Mouse (Mus musculus) forebrain, postnatal 0 days (tissue): ENCODE data around the gene Rhob. TPM values are rescaled to one million over a fixed set of nuclear protein-coding genes. Genes with fewer than 3 reads are reported as not detected.
"Not testable (repeated sequence)": the region's sequence is repeated elsewhere in the genome, so short reads cannot be mapped to it uniquely, and the experiment has no call there.

Experiments used
- ATAC-seq: fragments of 200-750 bp; cut with Nextera tagmentation; 2 replicates; pipeline ENCODE4 v1.8.0; 2017; ENCODE audit warnings: mild to moderate bottlenecking, moderate library complexity
- DNase-seq: peaks from one replicate; pipeline ENCODE4 v3.0.0-alpha.2; 2015
- H3K27ac ChIP-seq: fragments of 300-500 bp; sonication (generic); 2 replicates; pipeline ENCODE4 v1.5.1; 2014; ENCODE audit warnings: low read depth, mild to moderate bottlenecking, antibody characterized with exemption, low read length, moderate library complexity, mixed read lengths
- H3K27me3 ChIP-seq: fragments of 300-500 bp; sonication (generic); 2 replicates; pipeline ENCODE4 v1.6.1; 2014; ENCODE audit warnings: mild to moderate bottlenecking, low read length, mixed read lengths; ENCODE audit not compliant: insufficient read depth
- H3K36me3 ChIP-seq: fragments of 300-500 bp; sonication (generic); 2 replicates; pipeline ENCODE4 v1.6.1; 2014; ENCODE audit warnings: mild to moderate bottlenecking, moderate library complexity; ENCODE audit not compliant: insufficient read depth
- H3K4me1 ChIP-seq: fragments of 300-500 bp; sonication (generic); 2 replicates; pipeline ENCODE4 v1.6.1; 2014; ENCODE audit warnings: antibody characterized with exemption; ENCODE audit not compliant: insufficient read depth
- H3K4me2 ChIP-seq: fragments of 300-500 bp; sonication (generic); 2 replicates; pipeline ENCODE4 v1.6.1; 2014; ENCODE audit warnings: low read depth, mild to moderate bottlenecking, moderate library complexity
- H3K4me3 ChIP-seq: fragments of 300-500 bp; sonication (generic); 2 replicates; pipeline ENCODE4 v1.5.1; 2014; ENCODE audit warnings: low read depth, low read length, mixed read lengths
- H3K9ac ChIP-seq: fragments of 300-500 bp; sonication (generic); 2 replicates; pipeline ENCODE4 v1.6.1; 2014; ENCODE audit warnings: mild to moderate bottlenecking
- H3K9me3 ChIP-seq: fragments of 300-500 bp; sonication (generic); 2 replicates; pipeline ENCODE4 v1.6.1; 2016; ENCODE audit warnings: low read length
- CTCF ChIP-seq: sonication (generic); IDR thresholded peaks from 2 replicates; pipeline ENCODE4 v1.5.1; 2016; ENCODE audit warnings: antibody characterized with exemption, control low read depth, low read depth
- WGBS: fragments of 180-500 bp; shearing (Covaris S2); extraction: QIAGEN DNeasy Blood & Tissue Kit; methylation state at CpG from one replicate; pipeline ENCODE4 v1.1.7; 2014; 5-methylcytosine and 5-hydroxymethylcytosine counted together
- polyA plus RNA-seq: library from polyadenylated mRNA; unstranded; fragments of >200 nt; fragmentation: Nextera tagmentation; extraction: Ambion mirVana; gene quantifications from 2 replicates; pipeline ENCODE4 v1.2.1, GENCODE M21; 2015
- total RNA-seq: library from RNA; depleted of rRNA; stranded (reverse); fragments of >200 nt; gene quantifications from 2 replicates; pipeline ENCODE4 v1.2.3, GENCODE M21; 2014

The Rhob gene
- total and polyA plus RNA-seq, 2 experiments from 2014 or later, result 78.9 to 289 TPM

GRCm38 (mm10) chr12:8464961-8465360 lies 34.8 kb downstream of the Rhob start:
- DNase-seq, result no peak
- WGBS, result 72% methylated on average over 5 of the region's 5 CpGs
- H3K36me3 ChIP-seq, result no peaks in the 10 kb centered on the region

GRCm38 (mm10) chr12:8463599-8464160 lies 36.1 kb downstream of the Rhob start:
- no peak overlapping the region for H3K4me3 ChIP-seq
- H3K4me2 ChIP-seq, result no peak overlapping the region
- no peak overlapping the region for H3K27ac ChIP-seq
- no peaks in the 10 kb centered on the region for H3K4me1 ChIP-seq
- WGBS, result 53% methylated on average over 3 of the region's 3 CpGs
- no peaks in the 10 kb centered on the region for H3K36me3 ChIP-seq
- H3K9me3 ChIP-seq, result no peaks in the 10 kb centered on the region
- TF ChIP-seq CTCF, result no peak
- no peak for DNase-seq
- no peak for ATAC-seq
- H3K9ac ChIP-seq, result no peak overlapping the region
- no peaks in the 10 kb centered on the region for H3K27me3 ChIP-seq

More at GRCm38 (mm10) chr12:8464961-8465360, 34.8 kb downstream of the Rhob start:
- H3K9ac ChIP-seq, result no peak overlapping the region
- no peak for TF ChIP-seq CTCF
- H3K9me3 ChIP-seq, result no peaks in the 10 kb centered on the region
- H3K4me2 ChIP-seq, result no peak overlapping the region
- H3K4me3 ChIP-seq, result no peak overlapping the region
- no peaks in the 10 kb centered on the region for H3K27me3 ChIP-seq
- ATAC-seq, result 0 out of 2 replicates have a peak, but pooled peaks have one; percentile 36
- no peaks in the 10 kb centered on the region for H3K4me1 ChIP-seq
- no peak overlapping the region for H3K27ac ChIP-seq

- Histone ChIP-seq H3K4me1 (no peaks in the 10 kb centered on the region), H3K36me3 (no peaks in the 10 kb centered on the region), H3K4me2 (no peak overlapping the region), H3K27ac (no peak overlapping the region), H3K9me3 (no peaks in the 10 kb centered on the region), H3K4me3 (no peak overlapping the region), H3K9ac (no peak overlapping the region), H3K27me3 (no peaks in the 10 kb centered on the region)
- ATAC-seq, result no peak
- 84% methylated on average over 5 of the region's 5 CpGs for WGBS
- no peak for DNase-seq
- no peak for TF ChIP-seq CTCF
Measured at GRCm38 (mm10) chr12:8462533-8462932, 37.3 kb downstream of the Rhob start.

- WGBS, result 96% methylated on average over 8 of the region's 8 CpGs
- not testable (repeated sequence) for H3K9ac ChIP-seq, H3K4me2 ChIP-seq, H3K27ac ChIP-seq, ATAC-seq, H3K9me3 ChIP-seq, H3K27me3 ChIP-seq, H3K36me3 ChIP-seq, H3K4me3 ChIP-seq, DNase-seq, H3K4me1 ChIP-seq
Measured at GRCm38 (mm10) chr12:8461575-8461974, 38.2 kb downstream of the Rhob start.

GRCm38 (mm10) chr12:8458400-8458799 lies 41.4 kb downstream of the Rhob start:
- Histone ChIP-seq H3K4me3 (no peak overlapping the region), H3K9me3 (no peaks in the 10 kb centered on the region), H3K4me2 (no peak overlapping the region), H3K27me3 (no peaks in the 10 kb centered on the region), H3K4me1 (0 out of 2 replicates have a peak, but pooled peaks cover under 1% of the 10 kb centered on the region), H3K9ac (no peak overlapping the region), H3K27ac (no peak overlapping the region), H3K36me3 (no peaks in the 10 kb centered on the region)
- TF ChIP-seq CTCF, result no peak
- DNase-seq (no peak), ATAC-seq (no peak)
- WGBS, result 82% methylated on average over 8 of the region's 8 CpGs

GRCm38 (mm10) chr12:8457052-8457451 lies 42.8 kb downstream of the Rhob start:
- DNase-seq (no peak), ATAC-seq (no peak)
- WGBS, result 70% methylated on average over 5 of the region's 5 CpGs
- no peak overlapping the region for H3K27ac ChIP-seq
- no peak for TF ChIP-seq CTCF
- 0 out of 2 replicates have a peak, but pooled peaks cover 3% of the 10 kb centered on the region for H3K4me1 ChIP-seq
- no peaks in the 10 kb centered on the region for H3K9me3 ChIP-seq
- H3K9ac ChIP-seq, result no peak overlapping the region
- no peak overlapping the region for H3K4me2 ChIP-seq
- no peaks in the 10 kb centered on the region for H3K27me3 ChIP-seq
- H3K4me3 ChIP-seq, result no peak overlapping the region
- no peaks in the 10 kb centered on the region for H3K36me3 ChIP-seq

DNA sequence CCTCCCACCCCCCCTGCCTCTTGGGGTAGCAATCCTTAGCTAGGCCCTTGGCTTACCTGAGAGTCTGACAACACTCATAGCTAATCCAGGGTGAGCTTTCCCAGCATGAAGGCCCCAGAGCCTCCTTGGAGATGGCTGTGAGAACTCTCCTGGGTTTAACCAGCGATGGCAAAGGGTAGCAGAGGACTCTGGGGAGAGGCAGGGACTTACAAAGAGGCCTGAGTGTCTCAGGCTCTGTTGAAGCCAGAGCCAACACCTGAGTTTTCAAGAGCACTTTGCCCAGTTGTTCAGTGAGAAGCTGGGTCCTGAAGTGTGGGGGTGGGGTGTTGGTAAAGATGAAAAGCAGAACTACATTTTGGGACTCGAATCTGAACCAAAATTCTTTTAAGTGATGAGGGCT lies 44.8 kb downstream of the Rhob start:
- Histone ChIP-seq H3K36me3 (no peaks in the 10 kb centered on the region), H3K4me2 (no peak overlapping the region), H3K27me3 (no peaks in the 10 kb centered on the region), H3K4me1 (0 out of 2 replicates have a peak, but pooled peaks cover 3% of the 10 kb centered on the region), H3K9ac (no peak overlapping the region), H3K4me3 (no peak overlapping the region), H3K9me3 (no peaks in the 10 kb centered on the region), H3K27ac (no peak overlapping the region)
- TF ChIP-seq CTCF, result no peak
- DNase-seq, result no peak
- no peak for ATAC-seq
- WGBS, result 60% methylated on average over 2 of the region's 2 CpGs
